Mouse (Mus musculus) urinary bladder, postnatal 4 days (tissue): ENCODE measurements around the gene Ttl.
A peak's percentile ranks its signal among the peaks of the same experiment; 100 is the strongest.

Source experiments
- DNase-seq, 2 experiments: peaks; one replicate each; pipeline ENCODE4 v3.0.0; 2021 to 2022; ENCODE audit warnings: low spot score in 2 of 2

Ttl gene

GRCm38 (mm10) chr2:129083514-129083913 lies 17.8 kb downstream of the Ttl start:
- no peak for DNase-seq

- no peak for DNase-seq
Measured at GRCm38 (mm10) chr2:129084959-129085358, 19.2 kb downstream of the Ttl start.

DNA sequence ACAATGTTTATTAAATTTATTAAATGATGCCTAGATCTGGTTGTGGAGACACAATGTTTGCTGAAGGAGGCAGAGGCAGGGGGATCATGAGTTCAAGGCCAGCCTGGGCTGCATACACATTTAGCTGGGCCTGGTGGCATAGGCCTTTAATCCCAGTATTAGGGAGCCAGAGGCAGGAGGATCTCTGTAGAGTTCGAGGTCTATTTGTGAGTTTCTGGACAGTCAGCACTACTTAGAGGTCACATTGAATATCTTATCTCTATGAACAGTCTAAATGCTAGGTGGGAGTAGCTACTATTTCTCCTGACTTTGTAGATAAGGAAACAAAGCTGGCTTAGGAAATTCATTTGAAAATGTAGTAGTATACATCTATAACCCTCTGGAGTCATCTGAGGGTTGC lies 21.8 kb downstream of the Ttl start:
- DNase-seq: no peak

GRCm38 (mm10) chr2:129090370-129090769 lies 24.6 kb downstream of the Ttl start:
- no peak for DNase-seq

- DNase-seq: no peak
Measured at GRCm38 (mm10) chr2:129092810-129093209, 27.1 kb downstream of the Ttl start.

- DNase-seq: no peak
Measured at GRCm38 (mm10) chr2:129093926-129094724, 28.4 kb downstream of the Ttl start.

DNA sequence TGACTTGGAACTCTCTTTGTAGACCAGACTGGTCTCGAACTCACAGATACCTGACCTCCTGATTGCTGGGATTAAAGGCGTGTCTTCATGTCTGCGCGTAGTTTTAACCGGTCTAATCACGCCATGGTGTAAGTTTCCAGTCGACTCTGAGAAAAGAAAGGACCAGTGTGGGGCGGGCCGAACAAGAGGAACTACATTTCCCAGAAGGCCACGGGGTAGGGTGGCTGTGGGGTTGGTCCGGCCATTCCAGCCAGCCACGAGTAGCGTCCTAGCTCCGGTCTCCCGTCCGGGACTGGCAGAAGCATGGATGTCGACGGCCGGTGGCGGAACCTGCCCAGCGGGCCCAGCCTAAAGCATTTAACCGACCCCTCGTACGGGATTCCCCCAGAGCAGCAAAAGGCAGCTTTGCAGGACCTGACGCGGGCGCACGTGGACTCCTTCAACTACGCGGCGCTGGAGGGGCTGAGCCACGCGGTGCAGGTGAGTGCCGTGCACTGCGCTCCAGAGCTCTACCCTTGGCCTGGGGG lies 35.1 kb downstream of the Ttl start, which contains the start of gene Polr1b:
Polr1b (plus strand) TSS at position 212 of the 527 bp plus-strand sequence.
- peak; percentile 87 to 90 for DNase-seq

DNA sequence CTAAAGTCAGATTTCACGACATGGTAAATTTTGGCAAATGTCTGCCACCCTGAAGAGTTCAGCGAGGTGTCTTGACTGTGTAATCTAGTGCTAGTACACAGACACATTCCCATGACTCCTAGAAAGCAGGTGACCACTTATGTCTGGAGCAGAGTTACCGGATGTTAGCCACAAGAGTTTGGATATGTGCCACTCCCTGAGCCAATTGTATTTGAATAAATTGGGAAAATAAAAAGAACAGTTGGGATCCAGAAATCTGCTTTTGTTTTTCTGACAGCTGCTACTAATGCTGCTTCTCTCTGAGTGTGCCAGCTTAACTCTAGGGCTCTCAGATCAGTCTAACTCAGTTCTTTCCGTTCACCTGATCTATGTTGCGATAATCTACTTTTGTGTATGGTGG lies 47.2 kb downstream of the Ttl start:
- no peak for DNase-seq

DNA sequence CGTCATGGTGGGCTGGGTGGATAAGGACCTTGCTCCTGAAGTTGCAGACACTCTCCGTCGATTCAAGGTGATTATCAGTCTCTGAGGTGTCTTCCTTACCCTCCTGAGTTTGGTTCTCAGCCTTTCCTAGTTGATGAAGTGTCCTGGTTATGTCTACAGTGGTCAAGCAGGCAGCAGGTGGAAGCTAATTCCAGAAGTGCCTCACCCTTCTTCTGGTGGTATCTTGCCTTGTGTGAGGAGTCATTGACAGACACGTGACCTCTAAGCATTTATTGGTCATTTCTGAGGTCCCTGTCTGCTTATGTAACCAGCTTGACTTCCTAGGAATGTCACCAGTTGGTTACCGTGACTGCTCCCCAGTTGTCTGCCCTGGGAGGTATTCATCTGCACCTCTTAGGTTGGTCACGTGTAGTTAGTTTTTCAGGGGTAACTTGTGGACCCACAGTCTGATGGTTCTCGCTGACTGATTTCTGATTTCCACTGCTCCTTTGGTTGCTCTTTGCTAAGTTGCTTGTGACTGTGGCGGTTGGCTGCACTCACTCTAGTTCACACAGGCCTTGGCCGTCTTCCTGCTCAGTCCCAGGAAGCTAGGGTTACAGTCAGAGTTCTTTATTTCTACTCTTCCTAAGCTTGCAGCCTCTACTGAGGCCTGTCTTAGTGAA lies 50.1 kb downstream of the Ttl start:
- no peak for DNase-seq

GRCm38 (mm10) chr2:129116368-129116739 lies 50.6 kb downstream of the Ttl start:
- DNase-seq: no peak

DNA sequence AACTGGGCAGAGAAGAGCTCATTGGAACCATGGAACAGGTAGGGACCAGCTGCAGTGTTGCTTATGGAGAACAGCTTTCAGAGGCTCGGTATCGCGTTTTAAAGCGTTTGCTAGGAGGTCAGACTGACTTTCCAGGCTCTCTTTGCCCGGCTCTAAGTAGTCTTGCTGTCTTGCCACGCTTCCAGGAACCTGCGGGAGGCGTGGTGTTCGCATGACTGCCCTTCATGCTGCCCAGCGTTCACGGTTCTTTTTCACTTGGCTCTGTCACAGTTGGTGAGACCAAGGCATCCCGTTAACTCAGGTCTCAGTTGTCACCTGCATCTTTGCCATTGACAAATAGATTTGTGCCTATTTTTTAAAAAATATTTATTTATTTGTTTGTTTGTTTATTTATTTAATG lies 52.3 kb downstream of the Ttl start:
- DNase-seq: no peak

- no peak for DNase-seq
Measured at GRCm38 (mm10) chr2:129121986-129122385, 56.2 kb downstream of the Ttl start.

DNA sequence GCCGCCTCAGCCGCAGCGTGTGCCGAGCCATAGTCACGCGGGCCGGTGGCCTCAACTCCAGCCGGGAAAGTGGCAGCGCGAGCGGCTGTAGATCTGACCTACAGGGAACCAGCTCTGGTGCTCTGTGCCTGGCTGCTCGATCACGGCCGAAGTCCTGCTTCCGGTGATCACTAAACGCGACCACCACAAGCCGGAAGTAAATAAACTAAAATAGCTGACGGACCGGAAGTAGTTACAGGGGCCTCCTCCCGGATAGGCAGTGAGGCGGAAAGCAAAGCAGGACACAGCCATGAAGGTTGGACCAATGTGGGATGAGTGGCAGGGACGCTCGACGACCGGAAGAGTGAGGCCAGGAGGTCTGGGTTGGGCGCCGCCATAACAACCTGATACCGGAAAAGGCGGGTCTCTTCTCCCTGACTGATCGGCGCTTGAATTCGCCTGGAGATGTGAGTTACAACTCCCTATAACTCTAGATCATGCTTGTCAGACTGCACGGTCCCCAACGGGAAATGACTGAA lies 63.7 kb downstream of the Ttl start, which contains the start of gene Chchd5:
Chchd5 (plus strand) TSS at position 289 of the 518 bp plus-strand sequence.
- peak; percentile 89 to 91 for DNase-seq

- peak in 1 of 2 experiments; percentile 21 for DNase-seq
Measured at GRCm38 (mm10) chr2:129129987-129130545, 64.3 kb downstream of the Ttl start.

- DNase-seq: no peak
Measured at GRCm38 (mm10) chr2:129130776-129131175, 65.0 kb downstream of the Ttl start.

DNA sequence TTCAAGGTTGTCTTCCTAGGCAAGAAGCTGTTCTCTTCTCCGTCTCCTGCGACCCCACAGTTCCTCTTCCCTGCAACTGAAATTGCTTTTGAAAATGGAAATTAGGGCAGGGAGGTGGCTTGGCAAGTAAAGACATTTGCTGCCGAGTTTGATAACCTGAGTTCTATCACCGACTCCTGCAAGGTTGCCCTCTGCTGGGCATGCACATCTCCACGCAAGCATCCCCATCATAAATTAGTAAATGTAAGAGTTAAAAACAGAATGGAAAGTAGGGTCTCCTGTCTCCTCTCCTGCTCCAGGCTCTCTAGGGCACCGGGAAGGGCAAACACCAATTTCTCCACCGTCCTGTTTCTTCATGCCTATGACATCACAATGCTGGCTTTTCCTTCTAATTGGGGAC lies 66.5 kb downstream of the Ttl start:
- DNase-seq: no peak

GRCm38 (mm10) chr2:129133006-129133805 lies 67.5 kb downstream of the Ttl start:
- no peak for DNase-seq

DNA sequence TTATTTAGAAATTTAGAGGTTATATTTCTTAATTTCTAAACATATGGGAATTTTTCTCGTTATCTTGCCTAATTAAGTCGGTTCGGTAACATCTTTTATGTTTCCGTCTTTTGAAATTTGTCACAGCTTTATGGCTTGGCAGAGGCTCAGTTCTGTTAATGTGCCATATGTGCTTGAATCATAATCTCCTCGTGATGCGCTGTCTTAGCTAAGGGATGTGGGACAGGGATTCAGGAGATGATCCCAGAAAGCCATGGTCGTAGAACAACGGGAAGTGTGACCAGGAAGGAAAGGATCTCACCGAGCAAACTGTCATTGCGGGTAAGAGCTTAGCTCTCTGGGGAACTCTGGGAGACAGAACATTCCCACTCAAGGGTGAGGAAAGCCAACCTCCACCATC lies 74.2 kb downstream of the Ttl start:
- DNase-seq: no peak
